Mouse (Mus musculus): ENCODE data around the gene 4930452B06Rik. TPM values are rescaled to one million over a fixed set of nuclear protein-coding genes. Genes with fewer than 3 reads are reported as not detected.

4930452B06Rik gene
- 11.5 and 13.0 TPM in 2 replicates for polyA plus RNA-seq (2016; fragmentation: Nextera tagmentation; extraction: Ambion mirVana)

- ATAC-seq (ENCODE audit: insufficient number of reproducible peaks, insufficient read depth, low FRiP score, low TSS enrichment): peak; percentile 96
Measured at GRCm38 (mm10) chr14:8665636-8666411, at the start of gene 4930452B06Rik. 4930452B06Rik (minus strand) TSS chr14:8666240.

GRCm38 (mm10) chr14:8712674-8713073, 46.6 kb upstream of the 4930452B06Rik start:
- Histone ChIP-seq H3K9ac (no peak overlapping the region), H3K36me3 (no peaks in the 10 kb centered on the region), H3K9me3 (no peaks in the 10 kb centered on the region), H3K27me3 (no peaks in the 10 kb centered on the region), H3K27ac (no peak overlapping the region), H3K4me3 (no peak overlapping the region), H3K4me1 (no peaks in the 10 kb centered on the region), H3K4me2 (replicated peaks) (no peak overlapping the region)
- no peak for ATAC-seq (ENCODE audit: insufficient number of reproducible peaks, insufficient read depth, low FRiP score, low TSS enrichment)
- WGBS: 94% methylated on average over 4 of the region's 4 CpGs

More at GRCm38 (mm10) chr14:8665636-8666411, at the start of gene 4930452B06Rik:
- Histone ChIP-seq H3K9ac (peak within 1 kb of the TSS; percentile 77), H3K4me3 (peak within 1 kb of the TSS; percentile 69), H3K4me1 (no peaks in the 10 kb centered on the region), H3K9me3 (no peaks in the 10 kb centered on the region), H3K4me2 (replicated peaks) (peak within 1 kb of the TSS; percentile 65), H3K36me3 (no peaks in the 10 kb centered on the region), H3K27me3 (no peaks in the 10 kb centered on the region), H3K27ac (peak within 1 kb of the TSS; percentile 69)
- WGBS: 1% methylated on average over 45 of the region's 45 CpGs

GRCm38 (mm10) chr14:8689451-8689850, 23.4 kb upstream of the 4930452B06Rik start:
- H3K4me3 ChIP-seq: no peak overlapping the region
- ATAC-seq (ENCODE audit: insufficient number of reproducible peaks, insufficient read depth, low FRiP score, low TSS enrichment): no peak
- H3K4me1 ChIP-seq: no peaks in the 10 kb centered on the region
- no peaks in the 10 kb centered on the region for H3K27me3 ChIP-seq
- no peak overlapping the region for H3K9ac ChIP-seq
- H3K27ac ChIP-seq: no peak overlapping the region
- WGBS: 6% methylated on average over 1 of the region's 1 CpGs
- no peak overlapping the region for H3K4me2 ChIP-seq (replicated peaks)
- no peaks in the 10 kb centered on the region for H3K36me3 ChIP-seq
- H3K9me3 ChIP-seq: no peaks in the 10 kb centered on the region

- ATAC-seq (ENCODE audit: insufficient number of reproducible peaks, insufficient read depth, low FRiP score, low TSS enrichment): no peak
- Histone ChIP-seq H3K4me3 (no peak overlapping the region), H3K27me3 (no peaks in the 10 kb centered on the region), H3K4me2 (replicated peaks) (no peak overlapping the region), H3K36me3 (no peaks in the 10 kb centered on the region), H3K9ac (no peak overlapping the region), H3K4me1 (no peaks in the 10 kb centered on the region), H3K27ac (no peak overlapping the region), H3K9me3 (no peaks in the 10 kb centered on the region)
- 72% methylated on average over 1 of the region's 1 CpGs for WGBS
Measured at GRCm38 (mm10) chr14:8688462-8688861, 22.4 kb upstream of the 4930452B06Rik start.

- no peaks in the 10 kb centered on the region for H3K4me1 ChIP-seq
- H3K4me3 ChIP-seq: no peak overlapping the region
- ATAC-seq (ENCODE audit: insufficient number of reproducible peaks, insufficient read depth, low FRiP score, low TSS enrichment): no peak
- H3K9me3 ChIP-seq: no peaks in the 10 kb centered on the region
- no peaks in the 10 kb centered on the region for H3K27me3 ChIP-seq
- H3K4me2 ChIP-seq (replicated peaks): no peak overlapping the region
- H3K9ac ChIP-seq: no peak overlapping the region
- 100% methylated on average over 1 of the region's 1 CpGs for WGBS
- no peak overlapping the region for H3K27ac ChIP-seq
- H3K36me3 ChIP-seq: no peaks in the 10 kb centered on the region
Measured at GRCm38 (mm10) chr14:8686185-8686584, 20.1 kb upstream of the 4930452B06Rik start.

DNA sequence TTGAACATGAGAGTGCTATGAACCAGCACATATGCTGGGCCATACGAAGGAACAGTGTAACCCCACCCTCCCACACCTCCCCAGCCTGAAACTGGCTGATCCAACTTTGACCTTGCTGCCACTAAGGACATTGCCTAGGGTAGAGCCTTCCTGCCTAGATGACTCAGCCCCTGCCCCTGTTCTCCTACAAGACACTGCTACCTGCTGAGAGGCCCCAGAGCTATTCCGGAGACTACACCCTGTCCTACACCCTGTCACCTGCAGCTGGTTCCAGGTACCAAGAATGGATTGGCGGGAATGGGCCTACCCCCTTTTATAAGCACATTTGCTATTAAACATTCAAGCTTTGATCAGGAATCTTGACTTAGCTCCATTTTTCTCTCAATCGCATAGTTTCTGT, 13.9 kb upstream of the 4930452B06Rik start:
- no peak overlapping the region for H3K9ac ChIP-seq
- no peak overlapping the region for H3K4me2 ChIP-seq (replicated peaks)
- no peaks in the 10 kb centered on the region for H3K9me3 ChIP-seq
- 90% methylated on average over 4 of the region's 4 CpGs for WGBS
- H3K27ac ChIP-seq: no peak overlapping the region
- 0 out of 2 replicates have a peak, but pooled peaks have one; percentile 41 for ATAC-seq (ENCODE audit: insufficient number of reproducible peaks, insufficient read depth, low FRiP score, low TSS enrichment)
- no peaks in the 10 kb centered on the region for H3K27me3 ChIP-seq
- H3K36me3 ChIP-seq: no peaks in the 10 kb centered on the region
- no peak overlapping the region for H3K4me3 ChIP-seq
- H3K4me1 ChIP-seq: no peaks in the 10 kb centered on the region

- Histone ChIP-seq H3K4me1 (no peaks in the 10 kb centered on the region), H3K4me2 (replicated peaks) (no peak overlapping the region), H3K27ac (no peak overlapping the region), H3K36me3 (no peaks in the 10 kb centered on the region), H3K9me3 (no peaks in the 10 kb centered on the region), H3K4me3 (no peak overlapping the region), H3K9ac (no peak overlapping the region), H3K27me3 (no peaks in the 10 kb centered on the region)
- ATAC-seq (ENCODE audit: insufficient number of reproducible peaks, insufficient read depth, low FRiP score, low TSS enrichment): no peak
Measured at GRCm38 (mm10) chr14:8660359-8660758, 5.7 kb downstream of the 4930452B06Rik start.

DNA sequence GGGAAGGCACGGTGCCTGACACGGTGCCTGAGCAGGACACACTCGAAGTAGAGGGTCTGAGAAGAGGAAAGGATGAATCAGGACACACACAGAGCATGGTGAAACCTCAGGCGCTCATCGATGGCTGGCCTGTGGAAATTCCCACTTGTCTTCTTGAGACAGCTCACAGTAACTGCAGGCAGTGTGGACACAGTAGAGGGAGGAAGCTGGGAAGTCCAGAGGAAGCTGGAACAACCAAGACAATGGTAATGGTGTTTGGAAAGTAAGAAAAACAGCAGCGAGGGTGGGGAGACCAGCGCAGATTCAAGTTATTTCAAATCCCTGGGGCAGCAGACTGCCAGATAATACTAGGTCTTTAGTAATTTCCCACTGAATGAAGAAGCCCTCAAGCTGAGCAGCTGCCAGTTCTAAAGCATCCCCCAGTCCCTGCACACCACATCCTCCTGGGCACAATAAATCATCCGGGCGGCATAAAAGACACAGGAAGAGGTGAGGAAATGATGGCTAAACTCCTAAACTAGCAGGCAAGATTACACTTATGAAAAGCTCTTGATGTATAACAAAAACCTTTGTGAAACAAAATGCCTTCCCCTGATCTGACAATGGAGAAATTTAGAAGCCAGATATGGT, 24.3 kb downstream of the 4930452B06Rik start:
- no peaks in the 10 kb centered on the region for H3K27me3 ChIP-seq
- no peaks in the 10 kb centered on the region for H3K36me3 ChIP-seq
- H3K27ac ChIP-seq: no peak overlapping the region
- no peak overlapping the region for H3K4me3 ChIP-seq
- no peak for ATAC-seq (ENCODE audit: insufficient number of reproducible peaks, insufficient read depth, low FRiP score, low TSS enrichment)
- no peaks in the 10 kb centered on the region for H3K4me1 ChIP-seq
- H3K9me3 ChIP-seq: no peaks in the 10 kb centered on the region
- H3K9ac ChIP-seq: no peak overlapping the region
- 52% methylated on average over 9 of the region's 9 CpGs for WGBS
- no peak overlapping the region for H3K4me2 ChIP-seq (replicated peaks)

GRCm38 (mm10) chr14:8632211-8632610, 33.8 kb downstream of the 4930452B06Rik start:
- H3K4me2 ChIP-seq (replicated peaks): no peak overlapping the region
- H3K27ac ChIP-seq: no peak overlapping the region
- H3K36me3 ChIP-seq: no peaks in the 10 kb centered on the region
- 74% methylated on average over 6 of the region's 6 CpGs for WGBS
- ATAC-seq (ENCODE audit: insufficient number of reproducible peaks, insufficient read depth, low FRiP score, low TSS enrichment): no peak
- H3K9me3 ChIP-seq: no peaks in the 10 kb centered on the region
- H3K27me3 ChIP-seq: no peaks in the 10 kb centered on the region
- no peak overlapping the region for H3K9ac ChIP-seq
- no peaks in the 10 kb centered on the region for H3K4me1 ChIP-seq
- H3K4me3 ChIP-seq: no peak overlapping the region

GRCm38 (mm10) chr14:8628406-8628805, 37.6 kb downstream of the 4930452B06Rik start:
- no peaks in the 10 kb centered on the region for H3K4me1 ChIP-seq
- H3K4me2 ChIP-seq (replicated peaks): no peak overlapping the region
- H3K36me3 ChIP-seq: no peaks in the 10 kb centered on the region
- H3K4me3 ChIP-seq: no peak overlapping the region
- ATAC-seq (ENCODE audit: insufficient number of reproducible peaks, insufficient read depth, low FRiP score, low TSS enrichment): no peak
- no peaks in the 10 kb centered on the region for H3K27me3 ChIP-seq
- H3K9me3 ChIP-seq: no peaks in the 10 kb centered on the region
- no peak overlapping the region for H3K27ac ChIP-seq
- no peak overlapping the region for H3K9ac ChIP-seq
- 90% methylated on average over 5 of the region's 5 CpGs for WGBS

GRCm38 (mm10) chr14:8627481-8627880, 38.6 kb downstream of the 4930452B06Rik start:
- no peak overlapping the region for H3K4me3 ChIP-seq
- H3K4me1 ChIP-seq: no peaks in the 10 kb centered on the region
- no peak for ATAC-seq (ENCODE audit: insufficient number of reproducible peaks, insufficient read depth, low FRiP score, low TSS enrichment)
- no peak overlapping the region for H3K4me2 ChIP-seq (replicated peaks)
- WGBS: 92% methylated on average over 4 of the region's 4 CpGs
- H3K27ac ChIP-seq: no peak overlapping the region
- no peaks in the 10 kb centered on the region for H3K9me3 ChIP-seq
- no peaks in the 10 kb centered on the region for H3K36me3 ChIP-seq
- no peaks in the 10 kb centered on the region for H3K27me3 ChIP-seq
- no peak overlapping the region for H3K9ac ChIP-seq

DNA sequence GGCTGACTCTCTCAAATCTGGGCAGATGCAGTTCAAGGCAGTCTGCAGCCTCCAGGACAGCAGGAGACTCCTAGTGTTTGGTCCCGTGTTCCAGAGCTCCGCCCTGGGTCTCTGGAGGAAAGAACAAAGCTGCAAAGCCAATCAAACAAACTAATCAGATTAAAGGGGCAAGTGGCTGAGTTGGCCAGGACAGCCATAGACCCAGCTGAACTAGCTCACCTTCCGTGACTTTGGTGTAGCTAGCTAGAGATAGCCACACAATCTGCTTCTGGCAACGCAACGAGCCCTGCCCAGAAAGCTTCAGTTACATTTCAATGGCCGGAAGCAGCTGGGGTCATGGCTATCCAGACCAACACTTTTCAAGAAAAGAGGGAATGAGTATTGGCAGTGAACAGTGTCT, 44.9 kb downstream of the 4930452B06Rik start:
- H3K27me3 ChIP-seq: no peaks in the 10 kb centered on the region
- ATAC-seq (ENCODE audit: insufficient number of reproducible peaks, insufficient read depth, low FRiP score, low TSS enrichment): no peak
- 40% methylated on average over 6 of the region's 6 CpGs for WGBS
- no peaks in the 10 kb centered on the region for H3K4me1 ChIP-seq
- no peak overlapping the region for H3K4me2 ChIP-seq (replicated peaks)
- no peaks in the 10 kb centered on the region for H3K36me3 ChIP-seq
- no peak overlapping the region for H3K4me3 ChIP-seq
- no peak overlapping the region for H3K27ac ChIP-seq
- H3K9me3 ChIP-seq: no peaks in the 10 kb centered on the region
- no peak overlapping the region for H3K9ac ChIP-seq
